Comparison of ENCODE assay signal across 29 mouse cellular contexts in genomic region chr5:131665068-131665467, GRCm38 (mm10).
DNase-seq lines count a peak whose midpoint lies in the region; ATAC-seq and TF ChIP-seq lines count a peak whose summit lies in the region.
"Had no signal": no experiment of that assay in that cellular context is flagged by ENCODE, and none has a peak within 500 bp of the region (broad histone marks: within the 10 kb centered on the region; RNA-seq: fewer than 3 reads in every experiment).

No protein-coding gene starts in this region.

- no peak for TF ChIP-seq POLR2A in brain, embryonic 14.5 days (IDR thresholded peaks at IDR 0.05; ENCODE audit: borderline replicate concordance, extremely low read depth, insufficient read depth, insufficient read length, poor library complexity, severe bottlenecking)
- TF ChIP-seq POLR2A in thymus, adult 2 months (IDR thresholded peaks at IDR 0.05; ENCODE audit: control insufficient read depth, extremely low read depth, insufficient read depth, low read length, poor library complexity), result no peak

- H3K4me2 ChIP-seq in forebrain, embryonic 15.5 days (replicated peaks), result no peak overlapping the region
- no peak overlapping the region for H3K4me2 ChIP-seq in forebrain, embryonic 12.5 days
- no peak overlapping the region for H3K4me2 ChIP-seq in forebrain, embryonic 16.5 days (ENCODE audit: low read length)
- H3K4me2 ChIP-seq: embryonic facial prominence, embryonic 13.5 days; heart, embryonic 13.5 days; hindbrain, embryonic 14.5 days had no signal

- no peaks in the 10 kb centered on the region for H3K9me3 ChIP-seq in forebrain, embryonic 15.5 days
- H3K9me3 ChIP-seq in forebrain, embryonic 12.5 days, result no peaks in the 10 kb centered on the region
- H3K9me3 ChIP-seq in forebrain, embryonic 16.5 days (ENCODE audit: control insufficient read depth, low read length), result no peaks in the 10 kb centered on the region
- H3K9me3 ChIP-seq: embryonic facial prominence, embryonic 13.5 days; heart, embryonic 10.5 days; heart, embryonic 13.5 days had no signal

- ATAC-seq in forebrain, embryonic 15.5 days (replicated peaks), result peak; percentile 74
- ATAC-seq in forebrain, embryonic 12.5 days (ENCODE audit: low FRiP score), result no peak
- peak; percentile 77 for ATAC-seq in forebrain, embryonic 16.5 days
- no peak for ATAC-seq in erythroid progenitor cell, adult 5-6 weeks (replicated peaks; ENCODE audit: low FRiP score, poor library complexity, severe bottlenecking)
- ATAC-seq: CD4-positive, CD25-positive, alpha-beta regulatory T cell, adult 4 months; hindbrain, postnatal 0 days; inflammation-experienced regulatory T-cells, adult 6 months; intestine, embryonic 16.5 days had no signal

- H3K36me3 ChIP-seq in forebrain, embryonic 15.5 days, result no peaks in the 10 kb centered on the region
- no peaks in the 10 kb centered on the region for H3K36me3 ChIP-seq in forebrain, embryonic 12.5 days (replicated peaks)
- no peaks in the 10 kb centered on the region for H3K36me3 ChIP-seq in forebrain, embryonic 16.5 days (ENCODE audit: control insufficient read depth, insufficient read depth)
- no peaks in the 10 kb centered on the region for H3K36me3 ChIP-seq in thymus, adult 2 months (ENCODE audit: control insufficient read depth, insufficient read depth, low read length)
- H3K36me3 ChIP-seq: embryonic facial prominence, embryonic 10.5 days; embryonic facial prominence, embryonic 13.5 days; heart, embryonic 10.5 days had no signal

- DNase-seq in brain, embryonic 14.5 days (ENCODE audit: low read depth), result peak; percentile 86
- no peak for DNase-seq in thymus, adult 2 months
- DNase-seq: adrenal gland, adult 8-10 months; adrenal gland, postnatal 25 days; cerebellum, adult 11-12 months; cerebellum, adult 8-10 months; cerebellum, postnatal 10 days; cerebellum, postnatal 36 days; embryo, embryonic 11 days; gastrocnemius, postnatal 10 days; gastrocnemius, postnatal 36 days; heart, adult 2 months; heart, postnatal 14 days; heart, postnatal 4 days; kidney, adult 18-20 months had no signal

- no peak overlapping the region for H3K9ac ChIP-seq in forebrain, embryonic 15.5 days (replicated peaks)
- H3K9ac ChIP-seq in forebrain, embryonic 12.5 days, result no peak overlapping the region
- no peak overlapping the region for H3K9ac ChIP-seq in forebrain, embryonic 16.5 days (replicated peaks; ENCODE audit: low read depth, low read length)
- H3K9ac ChIP-seq: embryonic facial prominence, embryonic 13.5 days; heart, embryonic 13.5 days; hindbrain, embryonic 14.5 days had no signal

- no peak for TF ChIP-seq CTCF in brain, embryonic 14.5 days (IDR thresholded peaks at IDR 0.05; ENCODE audit: borderline replicate concordance, extremely low read depth, insufficient read depth, insufficient read length)
- TF ChIP-seq CTCF in thymus, adult 2 months (IDR thresholded peaks at IDR 0.05; ENCODE audit: borderline replicate concordance, control insufficient read depth, extremely low read depth, insufficient read depth, low read length, poor library complexity), result no peak

- peaks cover 23% of the 10 kb centered on the region for H3K4me1 ChIP-seq in forebrain, embryonic 15.5 days
- peaks cover 21% of the 10 kb centered on the region for H3K4me1 ChIP-seq in forebrain, embryonic 12.5 days
- peaks cover 22% of the 10 kb centered on the region for H3K4me1 ChIP-seq in forebrain, embryonic 16.5 days (replicated peaks; ENCODE audit: control insufficient read depth, insufficient read depth, low read length)
- H3K4me1 ChIP-seq in thymus, adult 2 months (replicated peaks; ENCODE audit: control insufficient read depth, insufficient read depth, low read length), result no peaks in the 10 kb centered on the region
- H3K4me1 ChIP-seq: heart, embryonic 10.5 days had no signal

- no peaks in the 10 kb centered on the region for H3K27me3 ChIP-seq in forebrain, embryonic 15.5 days
- peaks cover 15% of the 10 kb centered on the region for H3K27me3 ChIP-seq in forebrain, embryonic 12.5 days
- no peaks in the 10 kb centered on the region for H3K27me3 ChIP-seq in forebrain, embryonic 16.5 days (replicated peaks; ENCODE audit: control insufficient read depth, insufficient read depth, low read length)
- no peaks in the 10 kb centered on the region for H3K27me3 ChIP-seq in thymus, adult 2 months (ENCODE audit: control insufficient read depth, insufficient read depth, low read length)
- H3K27me3 ChIP-seq: embryonic facial prominence, embryonic 13.5 days; heart, embryonic 13.5 days had no signal

- H3K27ac ChIP-seq in forebrain, embryonic 15.5 days (replicated peaks), result peak overlapping the region; percentile 61
- no peak overlapping the region for H3K27ac ChIP-seq in forebrain, embryonic 12.5 days
- peak overlapping the region; percentile 53; the same call in 1 of the 2 replicates for H3K27ac ChIP-seq in forebrain, embryonic 16.5 days (ENCODE audit: low read length)
- H3K27ac ChIP-seq in thymus, adult 2 months (ENCODE audit: control insufficient read depth, insufficient read depth, low read length), result no peak overlapping the region
- H3K27ac ChIP-seq: embryonic facial prominence, embryonic 10.5 days; embryonic facial prominence, embryonic 13.5 days; heart, adult 2 months; heart, embryonic 10.5 days; heart, embryonic 13.5 days; hindbrain, postnatal 0 days had no signal

- 16% methylated on average over 8 of the region's 8 CpGs for WGBS in forebrain, embryonic 15.5 days
- 51% methylated on average over 8 of the region's 8 CpGs for WGBS in forebrain, embryonic 12.5 days
- WGBS in forebrain, embryonic 16.5 days, result 18% methylated on average over 8 of the region's 8 CpGs
- 96% methylated on average over 8 of the region's 8 CpGs for WGBS in thymus, adult 2 months

- no peak overlapping the region for H3K4me3 ChIP-seq in forebrain, embryonic 15.5 days
- no peak overlapping the region for H3K4me3 ChIP-seq in forebrain, embryonic 12.5 days (replicated peaks)
- no peak overlapping the region for H3K4me3 ChIP-seq in forebrain, embryonic 16.5 days (replicated peaks; ENCODE audit: low read length)
- H3K4me3 ChIP-seq in thymus, adult 2 months (ENCODE audit: control insufficient read depth, insufficient read depth, low read length), result no peak overlapping the region
- H3K4me3 ChIP-seq: embryonic facial prominence, embryonic 10.5 days; embryonic facial prominence, embryonic 13.5 days; erythroblast, embryonic 14.5 days; heart, adult 2 months; heart, embryonic 10.5 days; heart, embryonic 13.5 days had no signal

Comparison
In these comparisons a context has a peak if more than half of its experiments do, and no peak if none do; other contexts are left out.
1. ATAC-seq: peak in forebrain, embryonic 15.5 days (single experiment) and forebrain, embryonic 16.5 days (single experiment); none in forebrain, embryonic 12.5 days (single experiment) and erythroid progenitor cell, adult 5-6 weeks (single experiment).
2. H3K27ac ChIP-seq: peak in forebrain, embryonic 15.5 days (single experiment) and forebrain, embryonic 16.5 days (single experiment); none in forebrain, embryonic 12.5 days (single experiment) and thymus, adult 2 months (single experiment).